Mouse (Mus musculus) right cerebral cortex, adult 18-20 months (tissue): Measurements from ENCODE around the gene Mfn2.
A peak's percentile ranks its signal among the peaks of the same experiment; 100 is the strongest.

ENCODE experiments used
- DNase-seq: peaks from one replicate; pipeline ENCODE4 v3.0.0; 2022; ENCODE audit warnings: mixed read lengths

Mfn2 gene

GRCm38 (mm10) chr4:147909486-147909885 lies 5.0 kb upstream of the Mfn2 start:
- DNase-seq: no peak

- no peak for DNase-seq
Measured at GRCm38 (mm10) chr4:147906230-147906629, 1.7 kb upstream of the Mfn2 start.

- no peak for DNase-seq
Measured at GRCm38 (mm10) chr4:147905090-147905659, 671 bp upstream of the Mfn2 start.

- no peak for DNase-seq
Measured at GRCm38 (mm10) chr4:147903601-147904000, 903 bp downstream of the Mfn2 start.

GRCm38 (mm10) chr4:147902906-147903500 lies 1.5 kb downstream of the Mfn2 start:
- no peak for DNase-seq

GRCm38 (mm10) chr4:147900452-147900851 lies 4.1 kb downstream of the Mfn2 start:
- DNase-seq: no peak

- no peak for DNase-seq
Measured at GRCm38 (mm10) chr4:147897348-147897747, 7.2 kb downstream of the Mfn2 start.

- no peak for DNase-seq
Measured at GRCm38 (mm10) chr4:147896411-147896810, 8.1 kb downstream of the Mfn2 start.

- no peak for DNase-seq
Measured at GRCm38 (mm10) chr4:147895815-147896330, 8.6 kb downstream of the Mfn2 start.

- no peak for DNase-seq
Measured at GRCm38 (mm10) chr4:147890341-147890740, 14.2 kb downstream of the Mfn2 start.

- DNase-seq: no peak
Measured at GRCm38 (mm10) chr4:147888237-147888636, 16.3 kb downstream of the Mfn2 start.

- no peak for DNase-seq
Measured at GRCm38 (mm10) chr4:147887277-147887676, 17.2 kb downstream of the Mfn2 start.

GRCm38 (mm10) chr4:147886158-147886557 lies 18.3 kb downstream of the Mfn2 start:
- no peak for DNase-seq

GRCm38 (mm10) chr4:147884138-147884537 lies 20.4 kb downstream of the Mfn2 start:
- no peak for DNase-seq

GRCm38 (mm10) chr4:147883041-147883440 lies 21.5 kb downstream of the Mfn2 start:
- no peak for DNase-seq

GRCm38 (mm10) chr4:147881792-147882191 lies 22.7 kb downstream of the Mfn2 start:
- no peak for DNase-seq

GRCm38 (mm10) chr4:147879865-147880264 lies 24.6 kb downstream of the Mfn2 start:
- no peak for DNase-seq

- no peak for DNase-seq
Measured at GRCm38 (mm10) chr4:147879456-147879855, 25.0 kb downstream of the Mfn2 start.

GRCm38 (mm10) chr4:147878537-147878936 lies 26.0 kb downstream of the Mfn2 start:
- no peak for DNase-seq

GRCm38 (mm10) chr4:147875852-147876575 lies 28.5 kb downstream of the Mfn2 start:
- DNase-seq: no peak

GRCm38 (mm10) chr4:147869238-147869637 lies 35.3 kb downstream of the Mfn2 start:
- DNase-seq: no peak

GRCm38 (mm10) chr4:147868450-147869031 lies 36.0 kb downstream of the Mfn2 start, which contains the start of the genes Miip and Fv1:
TSS of gene Miip (minus strand) at chr4:147868816.
TSS of gene Fv1 (plus strand) at chr4:147868979.
- DNase-seq: peak; percentile 98
